Mouse (Mus musculus) thymus, adult 2 months (tissue): ENCODE results near the gene Slc50a1.

ENCODE experiments used
- CTCF ChIP-seq: fragments of 200-500 bp; IDR thresholded peaks from 2 replicates; pipeline ENCODE4 v1.5.1; 2012; ENCODE audit warnings: mild to moderate bottlenecking, control low read depth, low read length, moderate library complexity, borderline replicate concordance; ENCODE audit not compliant: control insufficient read depth, poor library complexity, insufficient read depth; ENCODE audit errors: extremely low read depth
- POLR2A ChIP-seq: fragments of 200-500 bp; IDR thresholded peaks from 2 replicates; pipeline ENCODE4 v1.6.1; 2012; ENCODE audit warnings: mild to moderate bottlenecking, low read length, control low read depth, moderate library complexity; ENCODE audit not compliant: control insufficient read depth, poor library complexity, insufficient read depth; ENCODE audit errors: extremely low read depth

DNA sequence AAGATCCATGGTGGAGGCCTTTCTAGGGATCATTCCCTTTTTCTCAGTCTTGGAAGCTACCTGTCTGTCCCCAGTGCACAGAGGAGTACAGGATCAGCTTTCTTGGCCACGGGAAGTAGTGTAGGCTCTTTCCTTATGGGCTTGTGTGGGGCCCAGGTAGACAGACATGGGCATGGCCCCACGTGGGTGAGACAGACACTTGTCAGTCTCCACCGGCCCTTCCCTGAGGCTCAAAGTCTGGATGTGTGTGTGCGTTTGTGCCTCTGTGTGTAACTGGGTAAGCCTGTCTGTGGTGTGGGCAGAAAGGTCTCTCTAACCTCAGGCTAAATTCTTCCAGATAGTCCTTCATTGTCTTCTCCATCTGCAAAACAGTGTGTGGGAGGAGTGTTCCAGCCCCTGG lies 34.7 kb upstream of the Slc50a1 start:
- TF ChIP-seq CTCF (no peak), POLR2A (no peak)
